In genomic region chrX:102156618-102157422, GRCm38 (mm10) we compare ENCODE assay signal across 7 mouse cellular contexts. TPM values are rescaled to one million over a fixed set of nuclear protein-coding genes. Genes with fewer than 3 reads are reported as not detected.
DNase-seq lines count a peak whose midpoint lies in the region; ATAC-seq lines count a peak whose summit lies in the region.

TSS of gene Ercc6l (minus strand) at chrX:102157091.

- peak; percentile 93 for DNase-seq in adrenal gland, postnatal 10 days
- DNase-seq in embryonic facial prominence, embryonic 10.5 days (ENCODE audit: low spot score) = peak; percentile 92
- peak; percentile 99 for DNase-seq in heart, adult 11 months
- DNase-seq in kidney, adult 18-20 months = peak; percentile 80
- peak; percentile 87 for DNase-seq in limb, embryonic 11.5 days (ENCODE audit: low spot score)
- DNase-seq in midbrain, embryonic 14.5 days = peak; percentile 96
- DNase-seq in spleen, adult 18-20 months = peak; percentile 81 to 84

- peak within 1 kb of the TSS; percentile 53 for H3K9ac ChIP-seq in limb, embryonic 11.5 days (ENCODE audit: low read length)
- peak within 1 kb of the TSS; percentile 43; the same call in 1 of the 2 replicates for H3K9ac ChIP-seq in midbrain, embryonic 14.5 days (replicated peaks; ENCODE audit: low read length)

- H3K4me1 ChIP-seq in embryonic facial prominence, embryonic 10.5 days = no peaks in the 10 kb centered on the region
- H3K4me1 ChIP-seq in limb, embryonic 11.5 days (ENCODE audit: control insufficient read depth, insufficient read depth, low read length) = no peaks in the 10 kb centered on the region
- H3K4me1 ChIP-seq in midbrain, embryonic 14.5 days (ENCODE audit: control insufficient read depth, insufficient read depth, low read length) = no peaks in the 10 kb centered on the region

- 11% methylated on average over 42 of the region's 42 CpGs for WGBS in embryonic facial prominence, embryonic 10.5 days
- WGBS in limb, embryonic 11.5 days = 13% methylated on average over 42 of the region's 42 CpGs
- WGBS in midbrain, embryonic 14.5 days = 17% methylated on average over 42 of the region's 42 CpGs

- H3K27ac ChIP-seq in embryonic facial prominence, embryonic 10.5 days (replicated peaks) = peak within 1 kb of the TSS; percentile 87
- H3K27ac ChIP-seq in limb, embryonic 11.5 days (replicated peaks; ENCODE audit: low read depth, low read length) = peak within 1 kb of the TSS; percentile 62; the same call in 1 of the 2 replicates
- peak within 1 kb of the TSS; percentile 71 for H3K27ac ChIP-seq in midbrain, embryonic 14.5 days (replicated peaks; ENCODE audit: low read depth, low read length)

- H3K36me3 ChIP-seq in embryonic facial prominence, embryonic 10.5 days (replicated peaks) = peaks cover 21% of the 10 kb centered on the region
- no peaks in the 10 kb centered on the region; the same call in 1 of the 2 replicates for H3K36me3 ChIP-seq in limb, embryonic 11.5 days (ENCODE audit: control insufficient read depth, insufficient read depth, low read length)
- H3K36me3 ChIP-seq in midbrain, embryonic 14.5 days (ENCODE audit: control insufficient read depth, insufficient read depth, low read length) = no peaks in the 10 kb centered on the region

- peak; percentile 98 for ATAC-seq in limb, embryonic 11.5 days (ENCODE audit: insufficient number of reproducible peaks, low FRiP score, low TSS enrichment, low read depth)
- peak; percentile 99 for ATAC-seq in midbrain, embryonic 14.5 days (ENCODE audit: low FRiP score, low TSS enrichment)

- no peaks in the 10 kb centered on the region for H3K9me3 ChIP-seq in embryonic facial prominence, embryonic 10.5 days
- H3K9me3 ChIP-seq in limb, embryonic 11.5 days (ENCODE audit: control insufficient read depth, low read length) = no peaks in the 10 kb centered on the region
- no peaks in the 10 kb centered on the region for H3K9me3 ChIP-seq in midbrain, embryonic 14.5 days (ENCODE audit: control insufficient read depth, low read length)

- H3K4me2 ChIP-seq in limb, embryonic 11.5 days (ENCODE audit: low read depth, severe bottlenecking) = peak within 1 kb of the TSS; percentile 34
- peak within 1 kb of the TSS; percentile 57 for H3K4me2 ChIP-seq in midbrain, embryonic 14.5 days (ENCODE audit: low read length)

- peak within 1 kb of the TSS; percentile 64 for H3K4me3 ChIP-seq in embryonic facial prominence, embryonic 10.5 days
- H3K4me3 ChIP-seq in limb, embryonic 11.5 days (ENCODE audit: low read depth, low read length) = peak within 1 kb of the TSS; percentile 44
- H3K4me3 ChIP-seq in midbrain, embryonic 14.5 days (replicated peaks; ENCODE audit: low read depth, low read length) = peak within 1 kb of the TSS; percentile 40

- H3K27me3 ChIP-seq in embryonic facial prominence, embryonic 10.5 days (replicated peaks; ENCODE audit: low read depth, poor library complexity, severe bottlenecking) = peaks cover 10% of the 10 kb centered on the region
- no peaks in the 10 kb centered on the region for H3K27me3 ChIP-seq in limb, embryonic 11.5 days (ENCODE audit: control insufficient read depth, insufficient read depth, low read length)
- no peaks in the 10 kb centered on the region for H3K27me3 ChIP-seq in midbrain, embryonic 14.5 days (ENCODE audit: control insufficient read depth, insufficient read depth, low read length)

RNA-seq across cellular contexts. Expression of gene Ercc6l, which starts in this region (rescaled TPM):
- 1 to 10 TPM; 2.4 to 3.1 TPM for total RNA-seq in adrenal gland, postnatal 10 days (2021)
- polyA plus RNA-seq in embryonic facial prominence, embryonic 10.5 days (2016; fragmentation: Nextera tagmentation; extraction: Ambion mirVana) = 23.2 and 23.6 TPM in 2 replicates
- polyA plus RNA-seq in limb, embryonic 11.5 days (2014; fragmentation: Nextera tagmentation; extraction: Ambion mirVana) = 25.0 and 26.4 TPM in 2 replicates
- polyA plus RNA-seq in midbrain, embryonic 14.5 days (2014; fragmentation: Nextera tagmentation; extraction: Ambion mirVana) = 1.3 and 3.4 TPM in 2 replicates

Comparison
In these comparisons a context has a peak if more than half of its experiments do, and no peak if none do; other contexts are left out.
1. Peak in every context shown above with its lines: DNase-seq, ATAC-seq, H3K4me3 ChIP-seq and H3K27ac ChIP-seq.